Mouse (Mus musculus) adrenal gland, postnatal 4 days (tissue): Measurements from ENCODE around the gene Tfeb. TPM values are rescaled to one million over a fixed set of nuclear protein-coding genes. Genes with fewer than 3 reads are reported as not detected.

Experiments used
- DNase-seq, 2 experiments: peaks; one replicate each; pipeline ENCODE4 v3.0.0; 2021 to 2022; ENCODE audit warnings: low spot score in 2 of 2, mixed read lengths in 2 of 2
- total RNA-seq, 2 experiments: library from RNA; stranded (reverse); gene quantifications; 2 replicates each; pipeline ENCODE4 v1.2.3; 2021

Tfeb gene
- total RNA-seq, 2 experiments from 2014 or later: 22.1 to 22.3 TPM

- no peak for DNase-seq
These were observed 26.8 kb upstream of the Tfeb start for GRCm38 (mm10) chr17:47710036-47710435.

GRCm38 (mm10) chr17:47711883-47712282 is 24.9 kb upstream of the Tfeb start:
- DNase-seq: no peak

DNA sequence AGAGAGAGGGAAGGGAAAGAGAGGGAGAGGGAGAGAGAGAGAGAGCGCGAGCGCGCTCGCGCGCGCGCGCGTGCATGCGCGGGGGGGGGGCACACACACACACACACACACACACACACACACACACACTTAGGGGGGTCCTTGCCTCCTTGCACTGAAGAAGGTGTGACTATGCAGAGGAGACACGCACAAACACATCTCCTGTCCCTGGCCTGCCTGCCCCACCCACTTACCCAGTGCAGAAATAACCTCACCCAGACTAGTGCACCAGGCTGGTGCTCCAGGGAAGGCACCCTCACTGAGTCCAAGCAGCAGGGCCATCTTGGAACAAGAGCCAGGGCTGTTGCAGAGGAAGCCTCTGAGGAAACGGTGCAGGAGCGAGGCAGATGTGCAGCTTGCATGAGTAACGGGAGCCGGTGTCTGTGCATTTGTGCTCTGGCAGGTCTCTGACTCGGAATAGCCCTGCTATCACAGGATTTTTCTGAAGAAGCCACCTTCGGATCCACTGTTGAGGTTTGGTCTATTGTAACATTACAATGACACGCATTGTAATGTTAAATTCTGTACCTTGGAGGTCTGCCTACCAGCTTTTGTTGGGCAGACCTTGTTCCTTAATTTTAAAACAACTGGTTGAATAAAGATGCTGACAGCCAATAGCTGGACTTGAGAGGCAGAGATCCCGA is 23.8 kb upstream of the Tfeb start:
- DNase-seq: no peak

DNA sequence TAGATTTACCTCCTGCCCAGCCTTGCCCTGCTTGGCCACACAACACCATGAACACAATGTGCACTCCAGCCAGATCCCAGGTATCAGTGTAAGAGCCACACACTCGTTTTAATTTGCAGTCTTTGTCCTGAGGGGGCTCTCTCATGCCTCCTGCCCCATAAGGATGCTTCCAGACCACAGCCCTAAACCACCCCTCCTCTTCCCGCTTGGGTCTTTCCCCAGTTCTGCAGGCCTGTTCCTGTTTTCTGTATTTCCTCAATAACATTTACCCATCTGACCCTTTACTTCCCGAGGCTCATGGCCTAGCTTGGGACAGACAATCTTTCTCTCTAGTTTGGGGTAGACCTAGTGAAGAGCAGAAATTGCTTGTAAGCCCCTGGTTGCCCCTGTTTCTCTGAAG is 21.8 kb upstream of the Tfeb start:
- no peak for DNase-seq

- no peak for DNase-seq
These were observed 15.6 kb upstream of the Tfeb start for GRCm38 (mm10) chr17:47721183-47721582.

- DNase-seq: no peak
These were observed 10.3 kb upstream of the Tfeb start, which contains the start of gene Pgc for GRCm38 (mm10) chr17:47726566-47726965. TSS of gene Pgc (plus strand) at chr17:47726842.

DNA sequence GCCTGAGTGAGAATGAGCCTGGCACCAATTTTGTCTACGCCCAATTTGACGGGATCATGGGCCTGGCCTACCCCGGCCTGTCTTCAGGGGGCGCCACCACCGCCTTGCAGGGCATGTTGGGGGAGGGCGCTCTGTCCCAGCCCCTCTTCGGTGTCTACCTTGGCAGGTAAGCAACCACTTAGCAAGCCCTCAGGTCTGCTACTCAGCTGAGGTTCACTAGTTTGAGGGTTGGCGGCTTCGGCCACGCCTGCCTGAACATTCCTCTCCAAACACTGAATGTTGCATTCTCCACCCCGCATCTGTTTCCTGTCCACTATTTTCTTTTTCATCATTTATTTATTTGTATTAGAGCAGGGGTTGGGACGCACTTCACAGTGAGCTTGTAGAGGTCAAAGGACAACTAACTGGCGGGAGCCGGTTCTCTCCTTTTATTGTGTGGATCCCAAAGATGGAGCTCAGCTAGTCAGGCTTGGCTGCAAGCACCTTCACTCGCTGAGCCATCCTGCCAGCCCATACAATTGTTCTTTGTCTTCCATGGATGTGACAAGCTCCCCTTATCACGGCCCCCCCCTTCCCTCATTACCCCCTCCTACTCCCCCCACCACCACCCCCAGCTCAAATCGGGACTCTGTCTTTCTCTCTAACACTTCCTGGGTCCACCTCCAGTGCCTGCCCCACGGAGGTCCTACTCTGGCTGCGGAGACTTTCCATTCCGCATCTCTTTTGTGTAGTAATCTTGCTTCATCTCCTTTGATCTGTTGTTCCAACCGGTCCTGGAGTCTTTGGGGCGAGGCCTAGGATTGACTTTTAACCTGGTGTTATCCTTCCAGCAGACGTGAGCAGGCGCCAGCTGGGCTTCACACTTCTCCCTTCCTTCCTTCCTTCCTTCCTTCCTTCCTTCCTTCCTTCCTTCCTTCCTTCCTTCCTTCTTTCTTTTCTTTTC is 5.9 kb upstream of the Tfeb start:
- DNase-seq: no peak

DNA sequence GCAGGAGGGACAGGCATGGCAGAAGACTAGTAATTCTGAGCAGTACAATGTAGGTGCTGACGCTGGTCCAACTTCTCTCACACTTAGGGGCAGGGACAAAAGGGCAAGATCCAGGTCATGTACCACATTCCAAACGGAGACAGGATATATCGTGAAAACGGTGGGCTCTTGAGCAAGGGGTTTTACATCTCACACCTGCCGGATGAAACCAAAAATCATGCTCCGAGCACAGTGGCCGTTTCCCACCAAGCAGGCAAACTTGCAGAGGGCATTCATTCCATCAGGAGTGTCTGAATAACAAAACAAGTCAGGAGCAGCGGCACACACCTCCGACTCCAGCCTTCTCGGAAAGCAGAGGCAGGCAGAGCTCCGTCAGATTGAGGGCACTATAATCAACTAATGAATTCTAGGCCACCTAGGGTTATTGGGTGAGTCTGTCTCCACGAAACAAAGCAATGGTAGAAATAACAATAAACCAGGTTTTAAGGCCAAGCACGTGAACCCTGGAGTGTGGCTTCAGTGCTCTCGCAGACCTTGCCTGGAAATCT is 1.2 kb upstream of the Tfeb start:
- DNase-seq: no peak

DNA sequence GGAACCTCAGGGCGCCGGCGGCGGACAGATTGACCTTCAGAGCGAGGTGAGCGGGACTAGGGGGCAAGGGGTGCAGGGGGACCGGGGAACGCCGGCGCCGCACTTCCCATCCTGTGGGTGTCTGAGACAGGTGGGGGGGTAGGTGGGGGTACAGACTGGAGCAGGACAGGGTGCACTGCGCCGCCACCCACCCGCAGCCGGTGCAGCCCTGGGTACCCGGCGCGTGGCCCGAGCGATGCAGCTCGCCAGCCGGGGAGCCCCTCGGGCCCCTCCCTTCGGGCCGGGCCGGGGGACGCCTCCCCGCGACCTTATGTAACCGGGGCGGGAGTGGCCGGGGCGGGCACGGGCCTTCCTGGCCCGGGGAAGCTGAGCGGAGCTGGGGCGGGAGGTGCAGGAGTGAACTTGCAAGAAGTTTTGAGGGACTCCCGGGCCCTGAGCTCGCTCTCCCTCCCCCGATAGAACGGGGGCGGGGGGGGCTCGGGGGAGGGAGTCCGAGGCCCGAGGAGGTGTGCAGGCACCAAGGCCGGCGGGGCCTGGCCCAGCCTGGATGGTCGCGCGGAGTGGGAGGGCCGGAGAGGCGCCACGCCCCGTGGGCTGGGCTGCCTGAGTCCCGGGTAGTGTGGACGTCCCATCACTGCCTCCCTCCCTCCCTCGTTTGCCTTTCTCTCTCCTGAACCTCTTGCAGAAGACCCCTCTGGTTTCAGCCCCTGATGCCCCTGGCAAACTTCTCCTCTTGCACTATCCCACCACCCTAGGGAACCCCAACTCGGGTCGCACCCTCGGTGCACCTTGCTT is 638 bp downstream of the Tfeb start:
- peak; percentile 71 to 77 for DNase-seq

GRCm38 (mm10) chr17:47738066-47738878 is 1.4 kb downstream of the Tfeb start:
- no peak for DNase-seq

DNA sequence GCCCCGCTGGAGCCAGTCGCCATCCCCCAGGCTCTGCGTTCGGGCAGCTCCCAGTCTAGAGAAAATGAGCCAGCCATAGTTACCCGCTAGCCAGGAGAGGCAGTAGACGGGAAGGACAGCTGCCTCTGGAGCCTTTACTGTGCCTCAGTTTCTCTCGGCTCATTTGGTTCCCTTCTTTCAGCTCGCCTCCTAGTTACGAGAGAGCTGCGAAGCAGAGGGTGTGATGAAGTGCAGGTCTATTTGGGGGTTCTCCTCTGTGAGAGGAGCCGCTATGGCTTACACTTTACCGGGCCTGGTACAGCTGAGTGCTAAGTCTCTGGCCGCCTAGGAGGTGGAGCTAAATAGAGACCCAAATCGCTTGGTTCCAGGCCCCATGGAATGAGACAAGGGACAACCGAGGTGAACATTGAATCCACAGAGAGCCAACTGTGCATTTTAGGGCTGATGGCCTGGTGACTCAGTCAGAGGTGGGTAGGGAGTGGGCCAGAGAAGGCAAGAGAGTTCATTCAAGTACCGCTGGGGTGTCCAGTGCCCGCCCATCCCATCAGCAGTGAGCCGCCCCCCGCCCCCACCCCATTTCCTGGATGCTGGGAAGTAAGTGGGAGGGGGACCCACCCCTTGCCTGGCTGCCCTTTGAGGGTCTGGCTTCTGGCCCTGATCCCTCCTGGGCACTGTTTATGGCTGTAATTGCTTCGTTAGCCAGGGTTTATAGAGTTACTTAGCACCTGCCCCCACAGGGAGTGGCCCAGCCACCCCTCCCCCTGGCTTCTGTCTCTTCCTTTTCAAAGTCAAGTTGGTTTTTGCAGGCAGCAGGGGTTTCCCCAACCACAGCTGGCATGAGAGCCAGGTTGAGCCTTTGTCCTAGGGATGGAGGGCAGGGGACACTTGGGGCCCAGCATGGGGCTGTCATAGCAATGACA is 2.3 kb downstream of the Tfeb start:
- DNase-seq: no peak

DNA sequence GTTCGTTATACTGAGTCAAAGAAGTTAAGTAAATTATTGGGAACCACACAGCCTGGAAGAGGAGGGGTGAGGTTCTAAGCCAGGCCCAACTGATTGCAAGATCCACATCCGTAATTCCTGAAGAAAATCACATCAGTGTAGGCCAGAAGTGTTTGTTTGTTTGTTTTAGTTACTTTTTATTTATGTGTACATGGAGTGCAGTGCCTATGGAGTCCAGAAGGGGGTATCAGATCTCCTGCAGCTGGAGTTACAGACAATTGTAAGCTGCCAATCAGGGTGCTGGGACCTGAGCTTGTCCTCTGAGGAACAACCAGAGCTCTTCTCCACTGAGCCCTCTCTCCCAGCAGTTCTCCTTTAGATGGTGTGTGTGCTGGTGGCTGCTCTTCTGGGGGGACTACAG is 3.4 kb downstream of the Tfeb start:
- no peak for DNase-seq

DNA sequence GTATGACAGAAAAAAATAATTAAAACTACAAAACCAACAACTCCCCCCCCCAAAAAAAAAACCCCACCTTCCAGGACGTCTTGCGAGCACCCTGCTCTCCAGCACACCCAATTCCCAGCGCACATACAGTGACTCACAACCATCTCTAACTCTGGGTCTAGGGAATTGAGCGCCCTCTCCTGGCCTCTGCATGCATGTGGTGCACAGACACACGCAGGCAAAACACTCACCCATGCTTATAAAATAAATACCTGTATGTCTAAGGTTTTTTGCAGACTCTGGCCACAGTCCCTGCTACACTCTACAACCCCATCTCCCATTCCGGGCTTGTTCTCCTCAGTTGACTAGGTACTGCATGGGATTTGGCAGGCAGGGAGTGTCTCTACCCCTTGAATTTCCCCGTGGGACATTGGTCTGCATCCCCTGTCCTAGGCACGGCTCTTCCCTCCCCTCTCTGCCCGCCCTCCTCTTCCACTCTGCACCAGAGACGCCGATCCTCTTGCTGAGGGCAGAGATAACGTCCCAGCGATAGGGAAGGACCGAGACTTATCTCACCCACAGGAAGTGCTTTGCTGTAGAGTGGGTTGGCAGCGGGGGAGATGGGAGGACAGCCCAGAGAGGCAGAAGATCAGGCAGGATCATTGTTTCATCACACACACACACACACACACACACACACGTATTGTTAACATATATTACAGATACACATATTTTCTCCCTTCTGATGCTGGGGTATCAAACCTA is 6.3 kb downstream of the Tfeb start:
- DNase-seq: no peak

- no peak for DNase-seq
These were observed 7.3 kb downstream of the Tfeb start for GRCm38 (mm10) chr17:47744086-47744485.

- DNase-seq: no peak
These were observed 8.0 kb downstream of the Tfeb start for GRCm38 (mm10) chr17:47744746-47745368.

GRCm38 (mm10) chr17:47748791-47749553 is 12.1 kb downstream of the Tfeb start:
- no peak for DNase-seq

DNA sequence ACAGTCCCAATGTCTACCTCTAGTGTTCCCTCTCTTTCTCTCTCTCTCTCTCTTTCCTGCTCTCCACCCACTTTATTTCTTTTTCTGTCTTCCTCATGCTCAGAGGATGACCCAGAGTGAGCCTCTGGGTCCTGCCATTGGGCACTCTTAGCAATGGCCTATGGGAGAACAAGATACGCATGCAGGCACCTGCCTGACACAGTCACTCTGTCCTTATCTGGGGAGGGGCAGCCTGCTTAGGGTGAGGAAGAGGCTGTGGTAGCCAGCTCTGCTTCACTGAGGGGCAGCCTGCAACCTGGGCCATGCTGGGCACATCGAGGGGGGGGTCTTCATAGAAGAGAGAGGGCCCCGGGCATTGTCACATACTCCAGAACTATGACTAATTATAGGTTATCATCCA is 12.8 kb downstream of the Tfeb start:
- no peak for DNase-seq
